Mouse (Mus musculus): ENCODE data around the gene Adcy7.

DNA sequence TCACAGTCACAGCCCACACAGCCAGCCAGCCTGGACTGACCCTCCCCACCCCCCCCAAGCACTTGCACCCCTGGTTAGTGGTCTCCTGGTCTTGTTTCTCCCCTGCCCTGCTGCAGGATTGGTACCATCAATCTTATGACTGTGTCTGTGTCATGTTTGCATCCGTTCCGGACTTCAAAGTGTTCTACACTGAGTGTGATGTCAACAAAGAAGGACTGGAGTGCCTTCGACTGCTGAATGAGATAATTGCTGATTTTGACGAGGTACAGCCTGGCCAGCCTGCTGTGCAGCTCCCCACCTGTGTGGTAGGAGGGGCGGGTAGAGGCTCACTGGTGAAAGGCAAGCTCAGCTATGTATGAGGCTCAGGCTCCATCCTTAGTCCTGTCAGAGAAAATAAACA lies 53.0 kb downstream of the Adcy7 start:
- no peak for TF ChIP-seq CTCF (IDR thresholded peaks at IDR 0.05; ENCODE audit: borderline replicate concordance, insufficient read depth, low read length)
- TF ChIP-seq POLR2A (IDR thresholded peaks at IDR 0.05; ENCODE audit: low read depth, low read length): no peak
